Mouse (Mus musculus): ENCODE measurements around the gene Syne3. TPM values are rescaled to one million over a fixed set of nuclear protein-coding genes. Genes with fewer than 3 reads are reported as not detected.

The Syne3 gene
- 0.54 and 0.61 TPM in 2 replicates for polyA plus RNA-seq (2016; fragmentation: Nextera tagmentation; extraction: Ambion mirVana)

DNA sequence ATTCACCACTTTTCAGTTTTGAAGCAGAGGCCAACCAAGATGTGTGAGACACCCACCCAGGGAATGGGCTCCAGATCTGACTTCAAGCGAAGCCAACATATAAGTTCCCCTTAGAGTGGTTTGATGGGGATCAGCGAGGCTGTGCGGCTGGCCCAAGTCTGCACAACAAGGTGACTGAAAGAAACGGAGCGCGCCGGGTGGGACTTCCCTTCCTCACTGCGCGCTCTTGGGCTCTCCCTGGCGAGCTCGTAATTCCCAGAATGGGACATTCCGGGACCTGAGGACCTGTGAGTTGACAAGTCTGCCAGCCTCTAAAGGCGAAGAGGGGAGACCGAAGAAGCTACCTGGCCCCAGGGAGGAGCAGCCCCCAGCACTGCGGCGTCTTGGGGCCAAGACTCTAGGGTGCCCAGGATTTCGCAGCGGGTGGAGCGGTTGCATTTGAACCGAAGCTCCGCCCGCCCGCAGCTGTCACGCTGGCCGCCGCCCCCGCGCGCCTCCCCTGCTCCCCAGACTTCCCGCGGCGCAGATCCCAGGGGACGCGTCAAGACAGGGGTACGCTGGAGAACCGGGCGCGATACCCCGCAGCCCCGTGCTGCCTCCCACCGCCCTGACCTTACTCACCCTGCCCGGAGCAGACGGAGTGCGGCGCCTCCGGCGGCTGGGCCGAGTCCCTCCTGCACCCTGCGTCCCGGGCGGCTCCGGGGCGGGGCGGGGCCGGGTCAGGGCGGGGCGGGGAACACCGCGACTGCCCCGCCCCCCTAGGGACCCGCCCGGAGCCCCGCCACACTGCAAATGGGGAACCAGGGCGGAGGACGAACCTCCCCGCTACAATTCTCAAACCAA lies at the start of gene Syne3:
Gene Syne3, minus strand, starts transcription at position 440 of the 843 bp plus-strand sequence.
- Histone ChIP-seq H3K9me3 (no peaks in the 10 kb centered on the region), H3K36me3 (no peaks in the 10 kb centered on the region), H3K27ac (peak within 1 kb of the TSS; percentile 12; the same call in 1 of the 2 replicates), H3K4me2 (peak within 1 kb of the TSS; percentile 100), H3K27me3 (peaks cover 61% of the 10 kb centered on the region), H3K9ac (replicated peaks) (peak within 1 kb of the TSS; percentile 66), H3K4me3 (replicated peaks) (peak within 1 kb of the TSS; percentile 68), H3K4me1 (replicated peaks) (peaks cover 30% of the 10 kb centered on the region)
- peak; percentile 54; the same call in 1 of the 2 replicates for ATAC-seq (ENCODE audit: insufficient number of reproducible peaks, insufficient read depth, low FRiP score, low TSS enrichment, low read depth)
- WGBS, result under 1% methylated on average over 66 of the region's 66 CpGs

DNA sequence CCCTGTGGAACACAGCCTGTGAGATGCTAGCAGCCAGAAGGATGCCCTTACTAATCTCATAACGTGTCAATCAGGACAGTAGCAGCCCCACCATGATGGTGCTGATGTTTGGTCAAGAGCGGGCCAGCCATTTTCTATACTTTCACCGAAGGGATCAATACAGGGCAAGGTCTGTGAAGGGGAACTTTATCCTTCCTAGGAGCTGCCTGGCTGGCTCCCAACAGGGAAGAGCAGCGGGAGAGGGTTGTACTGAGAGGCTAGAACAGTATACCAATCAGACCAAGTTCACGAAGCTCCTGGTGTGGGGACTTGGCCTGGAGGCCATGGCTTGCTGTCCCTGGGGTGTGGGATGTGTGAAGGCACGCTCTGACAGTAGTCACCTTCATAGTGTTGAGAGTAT lies 45.7 kb upstream of the Syne3 start:
- Histone ChIP-seq H3K4me3 (replicated peaks) (no peak overlapping the region), H3K9me3 (no peaks in the 10 kb centered on the region), H3K9ac (replicated peaks) (no peak overlapping the region), H3K27me3 (no peaks in the 10 kb centered on the region), H3K4me2 (no peak overlapping the region), H3K27ac (no peak overlapping the region), H3K36me3 (no peaks in the 10 kb centered on the region), H3K4me1 (replicated peaks) (no peaks in the 10 kb centered on the region)
- WGBS, result 83% methylated on average over 6 of the region's 6 CpGs
- ATAC-seq (ENCODE audit: insufficient number of reproducible peaks, insufficient read depth, low FRiP score, low TSS enrichment, low read depth), result no peak

DNA sequence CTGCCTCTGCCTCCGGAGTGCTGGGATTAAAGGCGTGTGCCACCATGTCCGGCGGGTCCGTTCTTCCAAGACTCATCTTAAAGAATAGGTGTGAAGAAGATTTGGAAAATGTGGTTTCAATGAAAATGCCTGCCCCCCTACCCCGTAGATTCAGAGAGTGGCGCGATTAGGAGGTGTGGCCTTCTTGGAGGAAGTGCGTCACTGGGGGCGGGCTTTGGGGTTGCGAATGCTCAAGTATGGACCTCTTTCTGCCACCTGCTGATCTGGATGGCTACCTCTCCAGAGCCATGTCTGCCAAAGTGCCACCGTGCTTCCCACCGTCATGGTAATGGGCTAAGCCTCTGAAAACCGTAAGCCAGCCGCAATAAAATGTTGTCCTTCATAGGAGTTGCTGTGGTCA lies 44.4 kb upstream of the Syne3 start:
- H3K9ac ChIP-seq (replicated peaks), result no peak overlapping the region
- H3K27me3 ChIP-seq, result no peaks in the 10 kb centered on the region
- H3K4me3 ChIP-seq (replicated peaks), result no peak overlapping the region
- H3K27ac ChIP-seq, result no peak overlapping the region
- WGBS, result 91% methylated on average over 15 of the region's 15 CpGs
- no peak for ATAC-seq (ENCODE audit: insufficient number of reproducible peaks, insufficient read depth, low FRiP score, low TSS enrichment, low read depth)
- H3K9me3 ChIP-seq, result no peaks in the 10 kb centered on the region
- H3K36me3 ChIP-seq, result no peaks in the 10 kb centered on the region
- H3K4me2 ChIP-seq, result no peak overlapping the region
- H3K4me1 ChIP-seq (replicated peaks), result no peaks in the 10 kb centered on the region

- Histone ChIP-seq H3K4me1 (replicated peaks) (no peaks in the 10 kb centered on the region), H3K4me3 (replicated peaks) (no peak overlapping the region), H3K9ac (replicated peaks) (no peak overlapping the region), H3K36me3 (no peaks in the 10 kb centered on the region), H3K27me3 (no peaks in the 10 kb centered on the region), H3K4me2 (no peak overlapping the region), H3K27ac (no peak overlapping the region), H3K9me3 (no peaks in the 10 kb centered on the region)
- whole genome bisulfite sequencing, result 12% methylated on average over 4 of the region's 4 CpGs
- no peak for ATAC-seq (ENCODE audit: insufficient number of reproducible peaks, insufficient read depth, low FRiP score, low TSS enrichment, low read depth)
Observed at GRCm38 (mm10) chr12:105050898-105051297, 41.3 kb upstream of the Syne3 start.

DNA sequence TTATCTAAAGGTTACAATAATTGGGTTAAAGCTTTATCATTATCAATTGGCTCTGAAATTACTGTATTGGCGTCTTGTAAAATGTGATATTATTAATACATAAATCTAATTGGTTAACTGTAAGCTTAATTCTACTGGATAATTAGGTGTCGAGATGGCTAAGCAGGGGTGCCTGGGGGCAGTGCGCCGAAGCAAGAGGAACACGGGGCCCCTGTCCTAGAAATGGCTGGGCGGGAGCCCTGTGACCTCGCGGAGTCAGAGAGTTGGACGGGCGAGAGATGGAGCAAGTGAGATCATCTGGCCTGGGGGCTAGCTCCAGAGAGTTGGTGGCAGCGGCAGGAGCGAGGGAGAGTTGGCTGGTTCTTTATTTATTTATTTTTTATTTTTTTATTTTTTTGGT lies 40.2 kb upstream of the Syne3 start:
- no peaks in the 10 kb centered on the region for H3K36me3 ChIP-seq
- no peaks in the 10 kb centered on the region for H3K9me3 ChIP-seq
- H3K27me3 ChIP-seq, result no peaks in the 10 kb centered on the region
- no peak for ATAC-seq (ENCODE audit: insufficient number of reproducible peaks, insufficient read depth, low FRiP score, low TSS enrichment, low read depth)
- 71% methylated on average over 12 of the region's 12 CpGs for WGBS
- no peak overlapping the region for H3K4me2 ChIP-seq
- no peaks in the 10 kb centered on the region for H3K4me1 ChIP-seq (replicated peaks)
- no peak overlapping the region for H3K27ac ChIP-seq
- no peak overlapping the region for H3K4me3 ChIP-seq (replicated peaks)
- H3K9ac ChIP-seq (replicated peaks), result no peak overlapping the region

- Histone ChIP-seq H3K4me1 (replicated peaks) (no peaks in the 10 kb centered on the region), H3K36me3 (peaks cover 7% of the 10 kb centered on the region; the same call in 1 of the 2 replicates), H3K4me3 (replicated peaks) (no peak overlapping the region), H3K27ac (no peak overlapping the region), H3K9me3 (no peaks in the 10 kb centered on the region), H3K4me2 (no peak overlapping the region), H3K27me3 (no peaks in the 10 kb centered on the region), H3K9ac (replicated peaks) (no peak overlapping the region)
- 83% methylated on average over 17 of the region's 17 CpGs for WGBS
- no peak for ATAC-seq (ENCODE audit: insufficient number of reproducible peaks, insufficient read depth, low FRiP score, low TSS enrichment, low read depth)
Observed at GRCm38 (mm10) chr12:105048301-105048863, 38.8 kb upstream of the Syne3 start.

- H3K4me3 ChIP-seq (replicated peaks), result no peak overlapping the region
- H3K27me3 ChIP-seq, result no peaks in the 10 kb centered on the region
- peaks cover 43% of the 10 kb centered on the region for H3K36me3 ChIP-seq
- no peak overlapping the region for H3K4me2 ChIP-seq
- 90% methylated on average over 9 of the region's 9 CpGs for WGBS
- no peak overlapping the region for H3K27ac ChIP-seq
- no peaks in the 10 kb centered on the region for H3K9me3 ChIP-seq
- no peak overlapping the region for H3K9ac ChIP-seq (replicated peaks)
- H3K4me1 ChIP-seq (replicated peaks), result peaks cover 3% of the 10 kb centered on the region
- no peak for ATAC-seq (ENCODE audit: insufficient number of reproducible peaks, insufficient read depth, low FRiP score, low TSS enrichment, low read depth)
Observed at GRCm38 (mm10) chr12:105044775-105045174, 35.2 kb upstream of the Syne3 start.

- Histone ChIP-seq H3K27ac (no peak overlapping the region), H3K4me1 (replicated peaks) (peaks cover 16% of the 10 kb centered on the region), H3K4me3 (replicated peaks) (no peak overlapping the region), H3K4me2 (no peak overlapping the region), H3K9ac (replicated peaks) (no peak overlapping the region), H3K27me3 (no peaks in the 10 kb centered on the region), H3K36me3 (peaks cover 44% of the 10 kb centered on the region), H3K9me3 (no peaks in the 10 kb centered on the region)
- ATAC-seq (ENCODE audit: insufficient number of reproducible peaks, insufficient read depth, low FRiP score, low TSS enrichment, low read depth), result no peak
- WGBS, result 87% methylated on average over 5 of the region's 5 CpGs
Observed at GRCm38 (mm10) chr12:105043081-105043480, 33.5 kb upstream of the Syne3 start.

DNA sequence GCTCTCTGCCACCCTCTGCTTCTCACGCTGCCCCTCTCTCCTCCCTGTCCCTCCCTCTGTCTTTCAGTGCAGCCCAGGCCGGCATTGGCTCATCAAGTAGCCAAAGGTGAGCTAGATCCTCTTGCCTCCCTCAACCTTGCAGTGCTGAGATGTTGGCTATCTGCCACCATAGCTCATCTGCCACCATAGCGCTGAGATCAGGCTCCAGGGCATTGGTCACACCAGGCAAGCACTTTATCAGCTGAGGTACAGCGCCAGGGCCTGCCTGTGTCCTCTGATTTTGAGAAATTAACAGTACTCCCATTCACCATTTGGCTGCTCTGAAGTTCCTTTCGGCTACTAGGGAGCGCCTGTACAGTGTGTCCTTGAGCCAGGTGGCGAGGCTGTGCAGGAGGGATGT lies 31.3 kb upstream of the Syne3 start:
- Histone ChIP-seq H3K4me3 (replicated peaks) (no peak overlapping the region), H3K4me1 (replicated peaks) (peaks cover 21% of the 10 kb centered on the region), H3K4me2 (no peak overlapping the region), H3K27me3 (no peaks in the 10 kb centered on the region), H3K27ac (no peak overlapping the region), H3K36me3 (peaks cover 46% of the 10 kb centered on the region), H3K9me3 (no peaks in the 10 kb centered on the region), H3K9ac (replicated peaks) (no peak overlapping the region)
- ATAC-seq (ENCODE audit: insufficient number of reproducible peaks, insufficient read depth, low FRiP score, low TSS enrichment, low read depth), result no peak
- WGBS, result 97% methylated on average over 7 of the region's 7 CpGs

GRCm38 (mm10) chr12:105039578-105040289 lies 30.1 kb upstream of the Syne3 start:
- no peak overlapping the region for H3K4me2 ChIP-seq
- no peak for ATAC-seq (ENCODE audit: insufficient number of reproducible peaks, insufficient read depth, low FRiP score, low TSS enrichment, low read depth)
- peak overlapping the region; percentile 0; the same call in 1 of the 2 replicates for H3K27ac ChIP-seq
- H3K27me3 ChIP-seq, result no peaks in the 10 kb centered on the region
- 71% methylated on average over 12 of the region's 12 CpGs for WGBS
- H3K4me1 ChIP-seq (replicated peaks), result peaks cover 33% of the 10 kb centered on the region
- H3K36me3 ChIP-seq, result peaks cover 54% of the 10 kb centered on the region
- peak overlapping the region; percentile 12; the same call in 1 of the 2 replicates for H3K9ac ChIP-seq (replicated peaks)
- no peaks in the 10 kb centered on the region for H3K9me3 ChIP-seq
- H3K4me3 ChIP-seq (replicated peaks), result no peak overlapping the region

GRCm38 (mm10) chr12:105038918-105039317 lies 29.3 kb upstream of the Syne3 start:
- WGBS, result 83% methylated on average over 7 of the region's 7 CpGs
- 0 out of 2 replicates have a peak overlapping the region, but pooled peaks have one; percentile 41 for H3K27ac ChIP-seq
- H3K4me3 ChIP-seq (replicated peaks), result no peak overlapping the region
- no peaks in the 10 kb centered on the region for H3K9me3 ChIP-seq
- H3K4me1 ChIP-seq (replicated peaks), result peaks cover 40% of the 10 kb centered on the region
- no peak overlapping the region for H3K4me2 ChIP-seq
- no peak overlapping the region for H3K9ac ChIP-seq (replicated peaks)
- H3K27me3 ChIP-seq, result no peaks in the 10 kb centered on the region
- H3K36me3 ChIP-seq, result peaks cover 53% of the 10 kb centered on the region
- ATAC-seq (ENCODE audit: insufficient number of reproducible peaks, insufficient read depth, low FRiP score, low TSS enrichment, low read depth), result no peak

Data from limb, embryonic 12.5 days (tissue).